Mouse (Mus musculus) right cerebral cortex, postnatal 10 days (tissue): ENCODE results near the gene Ets1.

Experiments
- DNase-seq, 2 experiments: peaks; one replicate each; pipeline ENCODE4 v3.0.0; 2021; ENCODE audit warnings: low spot score in 2 of 2

Ets1 gene

GRCm38 (mm10) chr9:32758280-32758905, 122.4 kb downstream of the Ets1 start:
- no peak for DNase-seq

GRCm38 (mm10) chr9:32760649-32761157, 124.7 kb downstream of the Ets1 start:
- no peak for DNase-seq

- DNase-seq, result no peak
Measured at GRCm38 (mm10) chr9:32761326-32761725, 125.3 kb downstream of the Ets1 start.

- DNase-seq, result peak; percentile 60 to 67
Measured at GRCm38 (mm10) chr9:32764374-32764773, 128.4 kb downstream of the Ets1 start.

- DNase-seq, result no peak
Measured at GRCm38 (mm10) chr9:32765123-32765522, 129.1 kb downstream of the Ets1 start.

GRCm38 (mm10) chr9:32778866-32779265, 142.8 kb downstream of the Ets1 start:
- peak in 1 of 2 experiments; percentile 27 for DNase-seq

DNA sequence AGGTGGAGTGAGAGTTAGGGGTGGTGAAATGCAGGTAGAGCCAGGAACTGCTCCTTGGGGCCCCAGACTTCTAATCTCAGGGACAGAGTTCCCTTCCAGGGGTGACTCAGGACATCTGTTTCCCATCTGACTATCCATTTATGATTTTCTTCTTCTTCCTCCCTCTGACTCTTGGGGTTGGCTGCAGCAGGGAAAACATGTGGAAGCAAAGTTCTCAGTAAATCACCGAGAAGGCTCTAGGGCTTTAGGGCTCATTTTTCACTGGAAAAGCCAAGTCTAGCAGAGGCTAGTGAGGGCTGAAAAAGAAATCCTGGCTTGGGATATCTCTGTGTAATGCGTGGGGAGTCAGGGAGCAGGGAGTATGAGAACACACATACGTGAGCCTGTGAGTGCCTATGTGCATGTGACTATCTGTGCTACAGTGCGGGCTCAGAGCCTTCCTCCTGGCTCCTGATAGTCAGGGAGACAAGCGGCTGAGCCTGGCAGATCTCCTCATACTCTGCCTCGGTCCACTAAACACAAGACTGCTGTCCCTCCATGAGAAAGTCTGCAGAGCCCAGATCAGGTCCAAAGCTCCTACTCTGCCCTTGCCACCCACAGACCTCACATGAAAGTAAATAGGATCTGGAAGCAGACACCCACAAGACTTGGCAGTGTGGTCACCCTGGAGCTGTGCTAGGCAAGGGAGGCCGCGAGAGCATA, 146.5 kb downstream of the Ets1 start:
- no peak for DNase-seq

DNA sequence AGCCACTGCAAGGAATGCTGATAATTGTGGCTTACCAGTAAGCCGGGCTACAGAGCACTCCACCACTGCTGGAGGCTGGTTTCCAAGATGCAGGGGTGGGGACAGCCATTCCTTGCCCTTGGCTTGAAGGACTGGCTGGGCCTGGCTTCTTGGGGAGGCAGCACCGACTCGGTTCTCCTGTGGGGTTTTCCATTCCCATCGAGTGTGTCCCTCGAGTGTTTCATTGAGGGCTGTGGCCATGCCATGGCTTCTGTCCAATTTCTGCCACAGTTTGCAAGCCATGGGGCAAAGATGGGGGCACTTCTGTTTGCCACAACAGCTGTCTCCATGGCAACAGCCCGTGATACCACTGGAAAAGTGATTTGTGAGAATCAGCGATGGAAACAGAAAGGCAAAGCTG, 151.1 kb downstream of the Ets1 start:
- DNase-seq, result no peak

DNA sequence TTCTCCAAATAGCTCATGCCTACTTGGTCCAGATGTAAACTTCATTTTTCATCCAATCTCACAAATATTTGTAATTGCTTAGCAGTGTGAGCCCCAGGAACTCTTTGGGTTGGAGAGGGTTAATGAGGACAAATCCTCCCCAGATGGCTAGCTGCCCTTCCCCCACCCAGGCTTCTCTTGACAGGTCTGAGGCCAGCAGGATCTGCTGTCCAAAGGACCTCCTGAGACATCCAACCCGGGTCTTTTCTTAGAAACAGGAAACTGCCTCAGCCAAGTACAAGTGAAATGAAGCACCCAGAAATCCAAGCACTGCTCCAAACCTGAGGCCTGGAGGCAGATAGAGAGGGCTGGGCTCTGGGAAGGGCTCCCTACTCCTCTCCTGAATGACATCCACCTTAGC, 151.6 kb downstream of the Ets1 start:
- DNase-seq, result no peak

DNA sequence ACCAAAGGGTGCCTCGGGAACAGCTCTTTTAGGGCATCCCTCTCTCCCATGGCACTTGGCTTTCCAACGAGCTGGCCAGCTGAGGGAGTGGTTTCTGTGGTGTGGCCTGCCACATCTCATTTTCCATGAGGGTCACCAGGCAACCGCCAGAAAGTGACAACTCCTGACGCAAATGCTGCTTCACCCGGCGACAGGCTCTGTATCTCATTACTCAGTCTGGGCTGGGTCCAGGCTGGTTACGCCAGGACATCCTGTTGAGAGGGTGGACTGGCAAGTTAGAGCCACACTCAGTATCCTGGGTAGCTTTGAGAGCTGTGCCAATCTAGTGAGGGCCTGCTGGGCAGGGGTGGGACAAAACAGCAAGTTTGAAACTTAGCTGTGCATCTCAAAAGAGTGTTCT, 153.3 kb downstream of the Ets1 start:
- DNase-seq, result peak in 1 of 2 experiments; percentile 26

GRCm38 (mm10) chr9:32791699-32792098, 155.7 kb downstream of the Ets1 start:
- DNase-seq, result no peak

DNA sequence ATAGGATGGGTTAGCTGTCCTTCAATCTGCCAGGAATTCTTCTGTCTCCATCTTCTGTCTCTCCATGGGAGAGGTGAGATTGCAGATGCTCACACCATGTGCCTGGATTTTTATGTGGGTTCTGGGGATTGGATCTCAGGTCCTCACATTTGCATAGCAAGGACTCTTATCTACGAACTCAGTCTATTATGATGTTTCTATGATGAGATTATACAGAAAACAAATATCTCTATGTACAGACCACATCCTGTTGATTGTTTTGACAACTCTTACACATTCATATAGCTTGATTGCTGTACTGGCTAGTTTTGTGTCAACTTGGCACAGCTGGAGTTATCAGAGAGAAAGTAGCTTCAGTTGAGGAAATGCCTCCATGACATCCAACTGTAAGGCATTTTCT, 162.2 kb downstream of the Ets1 start:
- no peak for DNase-seq

DNA sequence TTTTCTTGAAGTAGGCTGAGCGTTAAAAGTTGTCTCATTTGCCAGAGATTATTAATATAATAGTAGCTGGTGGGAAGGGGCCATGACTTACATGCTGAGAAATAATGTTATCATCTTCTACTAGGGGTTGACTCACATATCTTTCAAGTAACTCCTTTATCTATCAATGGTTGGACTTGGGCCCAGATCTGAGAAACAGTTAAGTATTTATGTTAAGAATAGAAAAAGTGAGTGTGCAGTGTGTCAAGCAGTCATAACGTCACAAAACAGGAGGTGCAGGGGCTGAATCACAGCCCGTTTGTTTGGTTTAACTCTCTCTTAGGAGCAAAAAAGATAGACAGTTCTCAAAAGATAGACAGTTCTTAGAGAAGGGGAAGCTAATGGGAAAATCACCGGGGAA, 170.1 kb downstream of the Ets1 start:
- DNase-seq, result no peak
